Mouse (Mus musculus) lung, postnatal 0 days (tissue): ENCODE results near the gene Kmt2a.

Experiments used
- CTCF ChIP-seq: IDR thresholded peaks from 2 replicates; pipeline ENCODE4 v1.5.1; 2016; ENCODE audit warnings: antibody characterized with exemption, mild to moderate bottlenecking
- EP300 ChIP-seq: IDR thresholded peaks from 2 replicates; pipeline ENCODE4 v1.6.1; 2016; ENCODE audit warnings: antibody characterized with exemption, mild to moderate bottlenecking, control low read depth

- TF ChIP-seq CTCF (no peak), EP300 (no peak)
These were observed 70.8 kb downstream of the Kmt2a start for GRCm38 (mm10) chr9:44810316-44810715.
